Mouse (Mus musculus) olfactory bulb, adult 2 months (tissue): ENCODE results near the gene Actl6a.

ENCODE experiments used
- CTCF ChIP-seq: fragments of 200-500 bp; IDR thresholded peaks from 2 replicates; pipeline ENCODE4 v1.5.1; 2012; ENCODE audit warnings: low read depth, mild to moderate bottlenecking, low read length, moderate library complexity; ENCODE audit not compliant: insufficient read depth
- POLR2A ChIP-seq: fragments of 200-500 bp; IDR thresholded peaks from 2 replicates; pipeline ENCODE4 v1.6.1; 2012; ENCODE audit warnings: mild to moderate bottlenecking, low read depth, low read length, moderate library complexity; ENCODE audit not compliant: insufficient read depth

DNA sequence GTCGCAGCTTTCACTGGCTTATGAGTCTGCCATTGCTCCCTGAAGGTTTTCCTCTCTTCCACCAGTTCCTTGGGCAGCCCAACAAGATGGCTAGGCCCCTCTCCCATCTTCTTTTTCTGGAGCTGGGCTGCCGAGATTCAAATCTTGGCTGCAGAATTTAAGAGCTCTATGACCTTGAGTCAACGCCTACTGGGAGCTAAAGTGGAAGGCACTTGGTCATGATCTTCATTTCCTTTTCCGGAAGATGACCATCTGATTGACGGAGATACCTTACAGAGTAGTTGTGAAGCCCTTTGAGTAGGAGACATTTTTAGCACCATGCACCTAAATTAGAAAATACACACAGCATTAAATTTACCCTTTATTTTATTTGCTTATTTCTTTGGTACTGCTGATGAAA lies 32.5 kb downstream of the Actl6a start:
- TF ChIP-seq POLR2A, result no peak
- no peak for TF ChIP-seq CTCF
